Mouse (Mus musculus) ES-E14 (cell line): ENCODE results near the gene Dync1i1. TPM values are rescaled to one million over a fixed set of nuclear protein-coding genes. Genes with fewer than 3 reads are reported as not detected.
"Not testable (repeated sequence)": the region's sequence is repeated elsewhere in the genome, so short reads cannot be mapped to it uniquely, and the experiment has no call there.

Source experiments
- DNase-seq: peaks from one replicate; pipeline ENCODE4 v3.0.0-alpha.2; 2013; ENCODE audit warnings: low read depth, low spot score
- H3K27ac ChIP-seq: 2 replicates; pipeline ENCODE4 v1.5.1; 2012; ENCODE audit warnings: low read depth, mild to moderate bottlenecking, low read length, moderate library complexity, mixed read lengths; ENCODE audit not compliant: poor library complexity, insufficient read depth, severe bottlenecking
- H3K36me3 ChIP-seq: 2 replicates; pipeline ENCODE4 v1.6.1; 2012; ENCODE audit warnings: mild to moderate bottlenecking, low read length, moderate library complexity, mixed read lengths; ENCODE audit not compliant: control insufficient read depth, poor library complexity, insufficient read depth, severe bottlenecking
- H3K4me1 ChIP-seq, 2 experiments: fragments of 150-350 bp in 1 of 2; sonication (generic) in 1 of 2; 2 replicates each; pipeline ENCODE4 v1.6.1; 2012; ENCODE audit warnings: low read length in 2 of 2, mild to moderate bottlenecking in 1 of 2, mixed read lengths in 1 of 2; ENCODE audit not compliant: control insufficient read depth in 2 of 2, insufficient read depth in 2 of 2, poor library complexity in 1 of 2
- H3K4me3 ChIP-seq, 2 experiments: fragments of 150-350 bp in 1 of 2; sonication (generic) in 1 of 2; 2 replicates each; pipeline ENCODE4 v1.5.1; 2012; ENCODE audit warnings: low read length in 2 of 2, low read depth in 1 of 2, mild to moderate bottlenecking in 1 of 2, mixed read lengths in 1 of 2; ENCODE audit not compliant: insufficient read depth in 1 of 2, poor library complexity in 1 of 2, severe bottlenecking in 1 of 2
- H3K9ac ChIP-seq: 2 replicates; pipeline ENCODE4 v1.6.1; 2012; ENCODE audit warnings: low read depth, mild to moderate bottlenecking, low read length, mixed read lengths; ENCODE audit not compliant: poor library complexity, insufficient read depth, severe bottlenecking
- H3K9me3 ChIP-seq: fragments of 150-350 bp; sonication (generic); 2 replicates; pipeline ENCODE4 v1.6.1; 2012; ENCODE audit warnings: low read depth, mild to moderate bottlenecking, low read length; ENCODE audit not compliant: control insufficient read depth, insufficient read depth
- CHD2 ChIP-seq: IDR thresholded peaks from 2 replicates; pipeline ENCODE4 v1.6.1; 2014; ENCODE audit warnings: mild to moderate bottlenecking, low read depth, low read length, inconsistent platforms
- HCFC1 ChIP-seq: IDR thresholded peaks from 2 replicates; pipeline ENCODE4 v1.6.1; 2012; ENCODE audit warnings: low read length, inconsistent platforms, borderline replicate concordance; ENCODE audit not compliant: insufficient read depth
- MAFK ChIP-seq: IDR thresholded peaks from 2 replicates; pipeline ENCODE4 v1.6.1; 2014; ENCODE audit warnings: mild to moderate bottlenecking, low read depth, low read length, inconsistent platforms; ENCODE audit not compliant: insufficient read depth
- ZC3H11A ChIP-seq: IDR thresholded peaks from 2 replicates; pipeline ENCODE4 v1.6.1; 2012; ENCODE audit warnings: low read depth, mild to moderate bottlenecking, inconsistent platforms, low read length, borderline replicate concordance
- ZNF384 ChIP-seq: IDR thresholded peaks from 2 replicates; pipeline ENCODE4 v1.6.1; 2012; ENCODE audit warnings: low read depth, low read length, inconsistent platforms
- in situ Hi-C, 2 experiments: fragments of 600-800 bp; cut with MboI; formaldehyde crosslinking; loops; one replicate each; pipeline ENCODE4 v1.15.1; 2025; ENCODE audit warnings: low sequenced_read_pairs in 2 of 2, inconsistent platforms in 1 of 2; ENCODE audit not compliant: unreplicated experiment in 2 of 2
- total RNA-seq: library from RNA; depleted of rRNA; stranded (reverse); fragments of 300-350 nt; gene quantifications from 2 replicates; pipeline ENCODE4 v1.2.3, GENCODE M21; 2012

Dync1i1 gene
- total RNA-seq, 1 experiment = 0.71 TPM

GRCm38 (mm10) chr6:5712620-5713019 is 12.8 kb upstream of the Dync1i1 start:
- Histone ChIP-seq H3K27ac (no peak overlapping the region), H3K9me3 (no peaks in the 10 kb centered on the region)
- TF ChIP-seq ZNF384 (no peak), MAFK (no peak), CHD2 (no peak), HCFC1 (no peak), ZC3H11A (no peak)

GRCm38 (mm10) chr6:5715101-5715618 is 10.3 kb upstream of the Dync1i1 start:
- in situ Hi-C loops = loop anchor here in 1 of 2 experiments (5.0 kb wide), 1 partner anchor 1157 kb away; no protein-coding TSS in a partner anchor
- TF ChIP-seq MAFK = no peak
- TF ChIP-seq HCFC1 = no peak
- no peak for DNase-seq
- H3K36me3 ChIP-seq = no peaks in the 10 kb centered on the region
- H3K4me1 ChIP-seq = peaks cover 0 to under 1% of the 10 kb centered on the region in 2 experiments; a peak in 1 of 4 replicates
- no peak overlapping the region for H3K4me3 ChIP-seq
- no peaks in the 10 kb centered on the region for H3K9me3 ChIP-seq
- no peak overlapping the region for H3K27ac ChIP-seq
- H3K9ac ChIP-seq = no peak overlapping the region

More at GRCm38 (mm10) chr6:5712620-5713019, 12.8 kb upstream of the Dync1i1 start:
- Histone ChIP-seq H3K4me3 (no peak overlapping the region), H3K9ac (no peak overlapping the region), H3K4me1 (peaks cover 3 to 4% of the 10 kb centered on the region in 2 experiments; a peak in 3 of 4 replicates), H3K36me3 (no peaks in the 10 kb centered on the region)
- DNase-seq = no peak
- in situ Hi-C loops = no loop called here

- Histone ChIP-seq H3K9me3 (no peaks in the 10 kb centered on the region), H3K36me3 (no peaks in the 10 kb centered on the region), H3K27ac (no peak overlapping the region), H3K4me1 (no peaks in the 10 kb centered on the region), H3K4me3 (no peak overlapping the region), H3K9ac (no peak overlapping the region)
- TF ChIP-seq ZC3H11A (no peak), MAFK (0 out of 2 replicates have a peak, but pooled peaks have one; percentile 6), ZNF384 (no peak), HCFC1 (no peak), CHD2 (no peak)
- DNase-seq = no peak
- in situ Hi-C loops = loop anchor here in 1 of 2 experiments (5.0 kb wide), 1 partner anchor 1153 kb away; no protein-coding TSS in a partner anchor
These were observed 6.5 kb upstream of the Dync1i1 start for GRCm38 (mm10) chr6:5718955-5719354.

- not testable (repeated sequence) for DNase-seq
These were observed 4.7 kb upstream of the Dync1i1 start for GRCm38 (mm10) chr6:5720716-5721115.

DNA sequence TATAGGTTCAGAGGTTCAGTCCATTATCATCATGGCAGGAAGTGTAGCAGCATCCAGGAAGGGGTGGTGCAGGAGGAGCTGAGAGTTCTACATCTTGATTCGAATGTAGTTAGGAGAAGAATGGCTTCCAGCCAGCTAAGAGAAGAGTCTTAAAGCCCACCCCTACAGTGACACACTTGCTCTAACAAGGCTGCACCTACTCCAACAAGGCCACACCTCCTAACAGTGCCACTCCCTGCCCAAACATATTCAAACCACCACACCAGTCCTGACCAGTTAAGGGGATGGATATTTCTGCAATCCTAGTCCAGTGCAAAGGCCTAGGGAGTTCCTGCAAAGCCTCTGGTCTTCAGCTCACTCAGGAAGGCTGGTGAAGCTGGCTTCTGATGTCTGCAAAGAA is 1.5 kb upstream of the Dync1i1 start:
- H3K36me3 ChIP-seq = no peaks in the 10 kb centered on the region
- H3K4me1 ChIP-seq = 0 out of 4 replicates have a peak, but pooled peaks cover 0 to 2% of the 10 kb centered on the region in 2 experiments
- in situ Hi-C loops = loop anchor here in 1 of 2 experiments (10.0 kb wide), 1 partner anchor 1151 kb away; no protein-coding TSS in a partner anchor
- H3K9ac ChIP-seq = no peak overlapping the region
- no peak for DNase-seq
- H3K4me3 ChIP-seq = no peak overlapping the region
- no peak for TF ChIP-seq ZNF384
- no peak for TF ChIP-seq HCFC1
- TF ChIP-seq CHD2 = no peak
- TF ChIP-seq ZC3H11A = no peak
- TF ChIP-seq MAFK = no peak
- H3K27ac ChIP-seq = no peak overlapping the region
- no peaks in the 10 kb centered on the region for H3K9me3 ChIP-seq

More at GRCm38 (mm10) chr6:5720716-5721115, 4.7 kb upstream of the Dync1i1 start:
- H3K9me3 ChIP-seq, H3K4me1 ChIP-seq, H3K36me3 ChIP-seq, H3K4me3 ChIP-seq, H3K27ac ChIP-seq, H3K9ac ChIP-seq: not testable (repeated sequence)
- in situ Hi-C loops = loop anchor here in 1 of 2 experiments (10.0 kb wide), 1 partner anchor 1154 kb away; no protein-coding TSS in a partner anchor
